Mouse (Mus musculus): ENCODE results near the gene Ikzf5. TPM values are rescaled to one million over a fixed set of nuclear protein-coding genes. Genes with fewer than 3 reads are reported as not detected.
"Not testable (repeated sequence)": the region's sequence is repeated elsewhere in the genome, so short reads cannot be mapped to it uniquely, and the experiment has no call there.

The Ikzf5 gene
- 14.8 and 23.4 TPM in 2 replicates for polyA plus RNA-seq (2014; fragmentation: Nextera tagmentation; extraction: Ambion mirVana)

- Histone ChIP-seq H3K4me2 (replicated peaks; ENCODE audit: low read depth, low read length) (peak within 1 kb of the TSS; percentile 43), H3K9me3 (ENCODE audit: control insufficient read depth, low read length) (no peaks in the 10 kb centered on the region), H3K27ac (ENCODE audit: low read depth, low read length) (peak within 1 kb of the TSS; percentile 69), H3K9ac (ENCODE audit: low read depth, low read length) (peak within 1 kb of the TSS; percentile 95), H3K4me1 (ENCODE audit: control insufficient read depth, insufficient read depth, low read length) (0 out of 2 replicates have a peak, but pooled peaks cover 12% of the 10 kb centered on the region), H3K4me3 (ENCODE audit: low read length) (peak within 1 kb of the TSS; percentile 97), H3K36me3 (ENCODE audit: control insufficient read depth, insufficient read depth, low read length) (no peaks in the 10 kb centered on the region; the same call in 1 of the 2 replicates), H3K27me3 (ENCODE audit: control insufficient read depth, insufficient read depth, low read length) (no peaks in the 10 kb centered on the region)
- WGBS = under 1% methylated on average over 42 of the region's 42 CpGs
- ATAC-seq (ENCODE audit: low FRiP score, low TSS enrichment) = peak; percentile 97
Observed at GRCm38 (mm10) chr7:131410416-131411058, at the start of gene Ikzf5, which contains the start of gene Acadsb. Ikzf5 (minus strand) TSS chr7:131410521. Acadsb (plus strand) TSS chr7:131410601.

GRCm38 (mm10) chr7:131456714-131457113, 46.4 kb upstream of the Ikzf5 start:
- H3K4me2 ChIP-seq (replicated peaks; ENCODE audit: low read depth, low read length) = no peak overlapping the region

GRCm38 (mm10) chr7:131437051-131437450, 26.7 kb upstream of the Ikzf5 start:
- WGBS = 63% methylated on average over 3 of the region's 3 CpGs
- H3K9me3 ChIP-seq (ENCODE audit: control insufficient read depth, low read length) = no peaks in the 10 kb centered on the region
- peaks cover 2% of the 10 kb centered on the region; the same call in 1 of the 2 replicates for H3K36me3 ChIP-seq (ENCODE audit: control insufficient read depth, insufficient read depth, low read length)
- no peaks in the 10 kb centered on the region for H3K27me3 ChIP-seq (ENCODE audit: control insufficient read depth, insufficient read depth, low read length)
- H3K4me2 ChIP-seq (replicated peaks; ENCODE audit: low read depth, low read length) = no peak overlapping the region
- H3K4me1 ChIP-seq (ENCODE audit: control insufficient read depth, insufficient read depth, low read length) = no peaks in the 10 kb centered on the region
- no peak for ATAC-seq (ENCODE audit: low FRiP score, low TSS enrichment)
- H3K27ac ChIP-seq (ENCODE audit: low read depth, low read length) = no peak overlapping the region
- H3K9ac ChIP-seq (ENCODE audit: low read depth, low read length) = no peak overlapping the region
- no peak overlapping the region for H3K4me3 ChIP-seq (ENCODE audit: low read length)

More at GRCm38 (mm10) chr7:131456714-131457113, 46.4 kb upstream of the Ikzf5 start:
- WGBS = 90% methylated on average over 5 of the region's 5 CpGs
- Histone ChIP-seq H3K4me3 (ENCODE audit: low read length) (no peak overlapping the region), H3K27me3 (ENCODE audit: control insufficient read depth, insufficient read depth, low read length) (no peaks in the 10 kb centered on the region), H3K9me3 (ENCODE audit: control insufficient read depth, low read length) (no peaks in the 10 kb centered on the region), H3K4me1 (ENCODE audit: control insufficient read depth, insufficient read depth, low read length) (no peaks in the 10 kb centered on the region), H3K36me3 (ENCODE audit: control insufficient read depth, insufficient read depth, low read length) (no peaks in the 10 kb centered on the region), H3K27ac (ENCODE audit: low read depth, low read length) (no peak overlapping the region), H3K9ac (ENCODE audit: low read depth, low read length) (no peak overlapping the region)
- ATAC-seq (ENCODE audit: low FRiP score, low TSS enrichment) = no peak

- H3K4me2 ChIP-seq (replicated peaks; ENCODE audit: low read depth, low read length) = no peak overlapping the region
- no peak overlapping the region for H3K27ac ChIP-seq (ENCODE audit: low read depth, low read length)
- no peak overlapping the region for H3K4me3 ChIP-seq (ENCODE audit: low read length)
- WGBS = 93% methylated on average over 1 of the region's 1 CpGs
- H3K4me1 ChIP-seq (ENCODE audit: control insufficient read depth, insufficient read depth, low read length) = no peaks in the 10 kb centered on the region
- no peaks in the 10 kb centered on the region for H3K27me3 ChIP-seq (ENCODE audit: control insufficient read depth, insufficient read depth, low read length)
- H3K36me3 ChIP-seq (ENCODE audit: control insufficient read depth, insufficient read depth, low read length) = peaks cover 5% of the 10 kb centered on the region; the same call in 1 of the 2 replicates
- no peak for ATAC-seq (ENCODE audit: low FRiP score, low TSS enrichment)
- no peak overlapping the region for H3K9ac ChIP-seq (ENCODE audit: low read depth, low read length)
- no peaks in the 10 kb centered on the region; the same call in 1 of the 2 replicates for H3K9me3 ChIP-seq (ENCODE audit: control insufficient read depth, low read length)
Observed at GRCm38 (mm10) chr7:131434276-131434675, 24.0 kb upstream of the Ikzf5 start.

GRCm38 (mm10) chr7:131432244-131432643, 21.9 kb upstream of the Ikzf5 start:
- Histone ChIP-seq H3K4me1 (ENCODE audit: control insufficient read depth, insufficient read depth, low read length) (no peaks in the 10 kb centered on the region), H3K36me3 (ENCODE audit: control insufficient read depth, insufficient read depth, low read length) (peaks cover 13% of the 10 kb centered on the region; the same call in 1 of the 2 replicates), H3K27me3 (ENCODE audit: control insufficient read depth, insufficient read depth, low read length) (no peaks in the 10 kb centered on the region), H3K9me3 (ENCODE audit: control insufficient read depth, low read length) (no peaks in the 10 kb centered on the region; the same call in 1 of the 2 replicates), H3K4me3 (ENCODE audit: low read length) (no peak overlapping the region), H3K27ac (ENCODE audit: low read depth, low read length) (no peak overlapping the region), H3K4me2 (replicated peaks; ENCODE audit: low read depth, low read length) (no peak overlapping the region), H3K9ac (ENCODE audit: low read depth, low read length) (no peak overlapping the region)
- WGBS = 21% methylated on average over 1 of the region's 1 CpGs
- ATAC-seq (ENCODE audit: low FRiP score, low TSS enrichment) = no peak

GRCm38 (mm10) chr7:131427331-131427730, 17.0 kb upstream of the Ikzf5 start:
- Histone ChIP-seq H3K36me3 (ENCODE audit: control insufficient read depth, insufficient read depth, low read length) (peaks cover 15% of the 10 kb centered on the region; the same call in 1 of the 2 replicates), H3K9me3 (ENCODE audit: control insufficient read depth, low read length) (no peaks in the 10 kb centered on the region; the same call in 1 of the 2 replicates), H3K27me3 (ENCODE audit: control insufficient read depth, insufficient read depth, low read length) (no peaks in the 10 kb centered on the region), H3K9ac (ENCODE audit: low read depth, low read length) (no peak overlapping the region), H3K4me3 (ENCODE audit: low read length) (no peak overlapping the region), H3K4me1 (ENCODE audit: control insufficient read depth, insufficient read depth, low read length) (no peaks in the 10 kb centered on the region), H3K4me2 (replicated peaks; ENCODE audit: low read depth, low read length) (no peak overlapping the region), H3K27ac (ENCODE audit: low read depth, low read length) (no peak overlapping the region)
- no peak for ATAC-seq (ENCODE audit: low FRiP score, low TSS enrichment)
- 85% methylated on average over 5 of the region's 5 CpGs for WGBS

- Histone ChIP-seq H3K36me3 (ENCODE audit: control insufficient read depth, insufficient read depth, low read length) (peaks cover 12% of the 10 kb centered on the region; the same call in 1 of the 2 replicates), H3K27me3 (ENCODE audit: control insufficient read depth, insufficient read depth, low read length) (no peaks in the 10 kb centered on the region), H3K4me1 (ENCODE audit: control insufficient read depth, insufficient read depth, low read length) (no peaks in the 10 kb centered on the region), H3K9ac (ENCODE audit: low read depth, low read length) (no peak overlapping the region), H3K27ac (ENCODE audit: low read depth, low read length) (no peak overlapping the region), H3K4me2 (replicated peaks; ENCODE audit: low read depth, low read length) (no peak overlapping the region), H3K9me3 (ENCODE audit: control insufficient read depth, low read length) (no peaks in the 10 kb centered on the region), H3K4me3 (ENCODE audit: low read length) (no peak overlapping the region)
- no peak for ATAC-seq (ENCODE audit: low FRiP score, low TSS enrichment)
- 79% methylated on average over 2 of the region's 2 CpGs for WGBS
Observed at GRCm38 (mm10) chr7:131424912-131425311, 14.6 kb upstream of the Ikzf5 start.

GRCm38 (mm10) chr7:131417605-131418004, 7.3 kb upstream of the Ikzf5 start:
- no peak for ATAC-seq (ENCODE audit: low FRiP score, low TSS enrichment)
- H3K9ac ChIP-seq (ENCODE audit: low read depth, low read length) = no peak overlapping the region
- H3K4me3 ChIP-seq (ENCODE audit: low read length) = no peak overlapping the region
- H3K27me3 ChIP-seq (ENCODE audit: control insufficient read depth, insufficient read depth, low read length) = no peaks in the 10 kb centered on the region
- no peaks in the 10 kb centered on the region for H3K36me3 ChIP-seq (ENCODE audit: control insufficient read depth, insufficient read depth, low read length)
- H3K9me3 ChIP-seq (ENCODE audit: control insufficient read depth, low read length) = no peaks in the 10 kb centered on the region
- 0 out of 2 replicates have a peak, but pooled peaks cover 6% of the 10 kb centered on the region for H3K4me1 ChIP-seq (ENCODE audit: control insufficient read depth, insufficient read depth, low read length)
- H3K4me2 ChIP-seq (replicated peaks; ENCODE audit: low read depth, low read length) = no peak overlapping the region
- no peak overlapping the region for H3K27ac ChIP-seq (ENCODE audit: low read depth, low read length)

- not testable (repeated sequence) for H3K9me3 ChIP-seq (ENCODE audit: control insufficient read depth, low read length); H3K4me2 ChIP-seq (replicated peaks; ENCODE audit: low read depth, low read length); H3K36me3 ChIP-seq (ENCODE audit: control insufficient read depth, insufficient read depth, low read length); H3K27ac ChIP-seq (ENCODE audit: low read depth, low read length); H3K27me3 ChIP-seq (ENCODE audit: control insufficient read depth, insufficient read depth, low read length); H3K4me3 ChIP-seq (ENCODE audit: low read length); ATAC-seq (ENCODE audit: low FRiP score, low TSS enrichment); H3K9ac ChIP-seq (ENCODE audit: low read depth, low read length)
- H3K4me1 ChIP-seq (ENCODE audit: control insufficient read depth, insufficient read depth, low read length) = 0 out of 2 replicates have a peak, but pooled peaks cover 11% of the 10 kb centered on the region
Observed at GRCm38 (mm10) chr7:131416742-131417141, 6.4 kb upstream of the Ikzf5 start.
